8 mouse cellular contexts compared by ENCODE assay signal in the genomic region with DNA sequence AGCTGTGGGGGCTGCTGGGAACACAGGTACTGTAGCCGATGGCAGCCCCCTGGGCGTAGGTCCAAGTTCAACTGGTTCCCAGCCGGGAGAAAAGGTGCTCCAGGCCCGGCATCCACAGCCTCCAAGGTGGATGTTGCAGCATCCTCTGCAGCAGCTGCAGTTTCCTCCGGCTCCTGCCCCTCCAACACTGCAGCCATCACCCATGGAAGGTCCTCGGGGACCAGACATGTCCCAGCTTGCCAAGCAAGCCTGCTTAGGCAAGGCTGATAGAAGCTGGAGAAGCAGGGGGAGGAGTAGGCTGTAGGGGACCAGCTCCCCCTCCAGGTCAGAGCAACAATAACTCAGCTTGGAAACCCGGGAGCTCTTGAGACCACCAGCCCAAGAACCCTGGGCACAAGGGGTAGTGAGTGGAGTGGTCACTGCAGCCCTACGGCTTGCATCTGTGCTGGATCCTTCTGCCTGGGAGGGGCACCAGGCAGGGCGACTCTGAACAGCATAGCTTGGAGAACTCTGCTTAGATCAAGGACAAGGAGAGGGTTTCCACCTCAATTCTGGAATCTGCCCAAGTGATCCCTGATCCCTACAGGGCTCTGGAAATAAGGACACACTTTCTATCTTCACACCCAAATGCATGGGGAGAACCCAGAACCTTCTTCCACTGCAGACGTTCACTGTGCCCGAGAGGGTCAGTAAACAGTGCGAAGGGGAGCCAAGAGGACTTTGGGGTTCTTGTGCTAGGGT. TPM values are rescaled to one million over a fixed set of nuclear protein-coding genes. Genes with fewer than 3 reads are reported as not detected.
DNase-seq lines count a peak whose midpoint lies in the region; ATAC-seq and TF ChIP-seq lines count a peak whose summit lies in the region.

No protein-coding gene starts in this region.

- H3K4me2 ChIP-seq in kidney, embryonic 14.5 days (replicated peaks; ENCODE audit: low read depth, low read length), result peak overlapping the region; percentile 82
- peak overlapping the region; percentile 84 for H3K4me2 ChIP-seq in embryonic facial prominence, embryonic 11.5 days (ENCODE audit: low read depth, low read length)
- peak overlapping the region; percentile 64 for H3K4me2 ChIP-seq in hindbrain, embryonic 13.5 days

- H3K4me1 ChIP-seq in kidney, embryonic 14.5 days (ENCODE audit: control insufficient read depth, insufficient read depth, low read length), result peaks cover 17% of the 10 kb centered on the region
- peaks cover 69% of the 10 kb centered on the region for H3K4me1 ChIP-seq in G1E (ENCODE audit: insufficient read depth, low read depth, low read length)
- H3K4me1 ChIP-seq in embryonic facial prominence, embryonic 11.5 days (ENCODE audit: control insufficient read depth, insufficient read depth, low read length), result peaks cover 7% of the 10 kb centered on the region; the same call in 1 of the 2 replicates
- H3K4me1 ChIP-seq in hindbrain, embryonic 13.5 days (replicated peaks), result peaks cover 24% of the 10 kb centered on the region

- H3K9me3 ChIP-seq in kidney, embryonic 14.5 days (ENCODE audit: control insufficient read depth, low read length), result no peaks in the 10 kb centered on the region
- H3K9me3 ChIP-seq in G1E (replicated peaks), result no peaks in the 10 kb centered on the region
- H3K9me3 ChIP-seq in embryonic facial prominence, embryonic 11.5 days (replicated peaks; ENCODE audit: control insufficient read depth, low read length), result no peaks in the 10 kb centered on the region
- H3K9me3 ChIP-seq in hindbrain, embryonic 13.5 days, result no peaks in the 10 kb centered on the region

- no peak for DNase-seq in kidney, adult 8-10 months
- peak; percentile 82 for DNase-seq in G1E (ENCODE audit: low spot score)
- peak; percentile 71 for DNase-seq in embryonic facial prominence, embryonic 11.5 days (ENCODE audit: low spot score)
- no peak for DNase-seq in adipocyte (ENCODE audit: low spot score)
- DNase-seq in left cerebral cortex, adult 8-10 months (ENCODE audit: low spot score in 2 of 2), result no peak

- peak overlapping the region; percentile 70 for H3K9ac ChIP-seq in kidney, embryonic 14.5 days (ENCODE audit: low read depth, low read length)
- H3K9ac ChIP-seq in embryonic facial prominence, embryonic 11.5 days (replicated peaks; ENCODE audit: low read length), result peak overlapping the region; percentile 72
- H3K9ac ChIP-seq in hindbrain, embryonic 13.5 days, result peak overlapping the region; percentile 70

- H3K27ac ChIP-seq in kidney, embryonic 14.5 days (ENCODE audit: low read depth, low read length), result peak overlapping the region; percentile 27; the same call in 1 of the 2 replicates
- 0 out of 2 replicates have a peak overlapping the region, but pooled peaks have one; percentile 32 for H3K27ac ChIP-seq in embryonic facial prominence, embryonic 11.5 days (replicated peaks; ENCODE audit: low read depth, low read length)
- no peak overlapping the region for H3K27ac ChIP-seq in hindbrain, embryonic 13.5 days

- peaks cover 32% of the 10 kb centered on the region for H3K36me3 ChIP-seq in kidney, embryonic 14.5 days (ENCODE audit: control insufficient read depth, insufficient read depth, low read length)
- H3K36me3 ChIP-seq in G1E (replicated peaks), result peaks cover 55% of the 10 kb centered on the region
- H3K36me3 ChIP-seq in embryonic facial prominence, embryonic 11.5 days (replicated peaks; ENCODE audit: control insufficient read depth, insufficient read depth, low read depth, low read length), result no peaks in the 10 kb centered on the region; the same call in none of the 2 replicates
- H3K36me3 ChIP-seq in hindbrain, embryonic 13.5 days, result peaks cover 6% of the 10 kb centered on the region; the same call in 1 of the 2 replicates

- peak overlapping the region; percentile 46 for H3K4me3 ChIP-seq in kidney, embryonic 14.5 days (ENCODE audit: low read length)
- peak overlapping the region; percentile 75 for H3K4me3 ChIP-seq in G1E (ENCODE audit: low read depth, low read length)
- H3K4me3 ChIP-seq in embryonic facial prominence, embryonic 11.5 days (ENCODE audit: low read depth, low read length), result peak overlapping the region; percentile 49
- peak overlapping the region; percentile 37 for H3K4me3 ChIP-seq in hindbrain, embryonic 13.5 days

- peak; percentile 21; the same call in 1 of the 2 replicates for TF ChIP-seq CTCF in G1E (IDR thresholded peaks at IDR 0.05; ENCODE audit: low read depth, low read length)

- ATAC-seq in kidney, embryonic 14.5 days (ENCODE audit: low FRiP score, low TSS enrichment), result peak; percentile 21; the same call in 1 of the 2 replicates
- ATAC-seq in G1E (ENCODE audit: extremely low read depth, insufficient number of reproducible peaks, low FRiP score, poor library complexity, severe bottlenecking), result peak; percentile 22; the same call in 1 of the 2 replicates
- no peak for ATAC-seq in embryonic facial prominence, embryonic 11.5 days (replicated peaks; ENCODE audit: insufficient number of reproducible peaks, low FRiP score, low TSS enrichment, low read depth)
- no peak for ATAC-seq in hindbrain, embryonic 13.5 days (ENCODE audit: low FRiP score)
- peak; percentile 48 for ATAC-seq in megakaryocyte-erythroid progenitor cell, adult 5-6 weeks (replicated peaks; ENCODE audit: low FRiP score, low TSS enrichment, poor library complexity, severe bottlenecking)

- no peaks in the 10 kb centered on the region for H3K27me3 ChIP-seq in kidney, embryonic 14.5 days (ENCODE audit: control insufficient read depth, insufficient read depth, low read length)
- H3K27me3 ChIP-seq in G1E (ENCODE audit: insufficient read depth, low read length), result no peaks in the 10 kb centered on the region; the same call in 1 of the 2 replicates
- no peaks in the 10 kb centered on the region for H3K27me3 ChIP-seq in embryonic facial prominence, embryonic 11.5 days (ENCODE audit: control insufficient read depth, insufficient read depth, low read length)
- H3K27me3 ChIP-seq in hindbrain, embryonic 13.5 days, result no peaks in the 10 kb centered on the region

- 22% methylated on average over 12 of the region's 12 CpGs for WGBS in kidney, embryonic 14.5 days
- 26% methylated on average over 12 of the region's 12 CpGs for WGBS in embryonic facial prominence, embryonic 11.5 days
- WGBS in hindbrain, embryonic 13.5 days, result 26% methylated on average over 12 of the region's 12 CpGs

RNA-seq across cellular contexts. Expression of a gene that starts 0.6 kb away (rescaled TPM):
- polyA plus RNA-seq in kidney, embryonic 14.5 days (2014; fragmentation: Nextera tagmentation; extraction: Ambion mirVana), result 9.1 and 14.1 TPM in 2 replicates
- total RNA-seq in G1E (2014; fragmentation: Nextera tagmentation), result 22.9 and 29.6 TPM in 2 replicates
- total RNA-seq in G1E (2017), result 8.8 and 8.9 TPM in 2 replicates
- polyA plus RNA-seq in G1E (2012), result 40.1 and 59.6 TPM in 2 replicates
- 9.1 and 10.1 TPM in 2 replicates for polyA plus RNA-seq in embryonic facial prominence, embryonic 11.5 days (2014; fragmentation: Nextera tagmentation; extraction: Ambion mirVana)
- polyA plus RNA-seq in hindbrain, embryonic 13.5 days (2015; fragmentation: Nextera tagmentation; extraction: Ambion mirVana), result 4.9 and 5.7 TPM in 2 replicates
- total RNA-seq in megakaryocyte-erythroid progenitor cell, adult 5-6 weeks (2014; fragmentation: Nextera tagmentation), result 46.5 and 64.8 TPM in 2 replicates
- 7.5 and 14.3 TPM in 2 replicates for total RNA-seq in megakaryocyte-erythroid progenitor cell, adult 5-6 weeks (2017)
- 1 to 10 TPM in 3 of 4 experiments, under 1 TPM in 1; 0.88 to 2.5 (median 1.3) TPM for total RNA-seq in left cerebral cortex, adult 8-10 months (2022)

RNA-seq across cellular contexts. Expression of a gene that starts 3.9 kb away (rescaled TPM):
- polyA plus RNA-seq in kidney, embryonic 14.5 days (2014; fragmentation: Nextera tagmentation; extraction: Ambion mirVana), result 1,491 and 1,701 TPM in 2 replicates
- total RNA-seq in G1E (2014; fragmentation: Nextera tagmentation) (939 and 1,045 TPM in 2 replicates), G1E (2017) (1,867 and 2,370 TPM in 2 replicates)
- 5,272 and 6,746 TPM in 2 replicates for polyA plus RNA-seq in G1E (2012)
- polyA plus RNA-seq in embryonic facial prominence, embryonic 11.5 days (2014; fragmentation: Nextera tagmentation; extraction: Ambion mirVana), result 1,064 and 1,069 TPM in 2 replicates
- polyA plus RNA-seq in hindbrain, embryonic 13.5 days (2015; fragmentation: Nextera tagmentation; extraction: Ambion mirVana), result 771 and 809 TPM in 2 replicates
- 4,458 and 6,012 TPM in 2 replicates for total RNA-seq in megakaryocyte-erythroid progenitor cell, adult 5-6 weeks (2014; fragmentation: Nextera tagmentation)
- total RNA-seq in megakaryocyte-erythroid progenitor cell, adult 5-6 weeks (2017), result 2,286 and 2,743 TPM in 2 replicates
- 100 to 1,000 TPM; 524 to 612 (median 563) TPM for total RNA-seq in left cerebral cortex, adult 8-10 months (2022)

RNA-seq across cellular contexts. Expression of a gene that starts 5.6 kb away (rescaled TPM):
- 22.0 and 34.1 TPM in 2 replicates for polyA plus RNA-seq in kidney, embryonic 14.5 days (2014; fragmentation: Nextera tagmentation; extraction: Ambion mirVana)
- total RNA-seq in G1E (2014; fragmentation: Nextera tagmentation) (16.3 and 20.8 TPM in 2 replicates), G1E (2017) (3.7 and 3.8 TPM in 2 replicates)
- 51.8 and 54.9 TPM in 2 replicates for polyA plus RNA-seq in G1E (2012)
- 27.4 and 30.4 TPM in 2 replicates for polyA plus RNA-seq in embryonic facial prominence, embryonic 11.5 days (2014; fragmentation: Nextera tagmentation; extraction: Ambion mirVana)
- 71.3 and 76.3 TPM in 2 replicates for polyA plus RNA-seq in hindbrain, embryonic 13.5 days (2015; fragmentation: Nextera tagmentation; extraction: Ambion mirVana)
- total RNA-seq in megakaryocyte-erythroid progenitor cell, adult 5-6 weeks (2014; fragmentation: Nextera tagmentation), result 25.9 and 45.2 TPM in 2 replicates
- total RNA-seq in megakaryocyte-erythroid progenitor cell, adult 5-6 weeks (2017), result 3.4 and 6.7 TPM in 2 replicates
- 100 to 1,000 TPM; 245 to 266 (median 253) TPM for total RNA-seq in left cerebral cortex, adult 8-10 months (2022)

RNA-seq across cellular contexts. Expression of a gene that starts 11.7 kb away (rescaled TPM):
- polyA plus RNA-seq in kidney, embryonic 14.5 days (2014; fragmentation: Nextera tagmentation; extraction: Ambion mirVana), result 27.4 and 31.9 TPM in 2 replicates
- 23.6 and 26.7 TPM in 2 replicates for total RNA-seq in G1E (2014; fragmentation: Nextera tagmentation)
- 7.1 and 9.9 TPM in 2 replicates for total RNA-seq in G1E (2017)
- polyA plus RNA-seq in G1E (2012), result 49.9 and 50.5 TPM in 2 replicates
- polyA plus RNA-seq in embryonic facial prominence, embryonic 11.5 days (2014; fragmentation: Nextera tagmentation; extraction: Ambion mirVana), result 10.5 and 11.1 TPM in 2 replicates
- 18.7 TPM in 2 replicates for polyA plus RNA-seq in hindbrain, embryonic 13.5 days (2015; fragmentation: Nextera tagmentation; extraction: Ambion mirVana)
- 29.7 and 32.6 TPM in 2 replicates for total RNA-seq in megakaryocyte-erythroid progenitor cell, adult 5-6 weeks (2014; fragmentation: Nextera tagmentation)
- total RNA-seq in megakaryocyte-erythroid progenitor cell, adult 5-6 weeks (2017), result 7.1 and 17.8 TPM in 2 replicates
- total RNA-seq in left cerebral cortex, adult 8-10 months (2022), result 10 to 100 TPM; 21.2 to 32.6 (median 27.2) TPM

RNA-seq across cellular contexts. Expression of a gene that starts 14.0 kb away (rescaled TPM):
- polyA plus RNA-seq in kidney, embryonic 14.5 days (2014; fragmentation: Nextera tagmentation; extraction: Ambion mirVana), result 0.46 and 1.6 TPM in 2 replicates
- total RNA-seq in G1E (2014; fragmentation: Nextera tagmentation) (not detected in 2 replicates), G1E (2017) (not detected in 2 replicates)
- polyA plus RNA-seq in G1E (2012), result not detected in 2 replicates
- polyA plus RNA-seq in embryonic facial prominence, embryonic 11.5 days (2014; fragmentation: Nextera tagmentation; extraction: Ambion mirVana), result 2.5 and 3.7 TPM in 2 replicates
- polyA plus RNA-seq in hindbrain, embryonic 13.5 days (2015; fragmentation: Nextera tagmentation; extraction: Ambion mirVana), result 68.3 and 73.4 TPM in 2 replicates
- total RNA-seq in megakaryocyte-erythroid progenitor cell, adult 5-6 weeks (2014; fragmentation: Nextera tagmentation), result not detected in 2 replicates
- not detected in 2 replicates for total RNA-seq in megakaryocyte-erythroid progenitor cell, adult 5-6 weeks (2017)
- 100 to 1,000 TPM; 286 to 326 (median 299) TPM for total RNA-seq in left cerebral cortex, adult 8-10 months (2022)

Comparison
In these comparisons a context has a peak if more than half of its experiments do, and no peak if none do; other contexts are left out.
1. ATAC-seq: peak in kidney, embryonic 14.5 days (single experiment), G1E (single experiment) and megakaryocyte-erythroid progenitor cell, adult 5-6 weeks (single experiment); none in embryonic facial prominence, embryonic 11.5 days (single experiment) and hindbrain, embryonic 13.5 days (single experiment).
2. DNase-seq: peak in G1E (single experiment) and embryonic facial prominence, embryonic 11.5 days (single experiment); none in kidney, adult 8-10 months (0 of 2), adipocyte (single experiment) and left cerebral cortex, adult 8-10 months (0 of 2).
3. Peak in every context shown above with its lines, with median percentiles within 50 percentile points of each other: H3K4me2 ChIP-seq, H3K4me3 ChIP-seq and H3K9ac ChIP-seq.